Mouse (Mus musculus): ENCODE results near the gene Mgat3. TPM values are rescaled to one million over a fixed set of nuclear protein-coding genes. Genes with fewer than 3 reads are reported as not detected.

Mgat3 gene
- polyA plus RNA-seq (2014; fragmentation: Illumina TruSeq; extraction: RNeasy Lipid Tissue Mini Kit (QIAGEN cat#74804); ENCODE audit: low read depth, low replicate concordance), result 2.9 TPM

GRCm38 (mm10) chr15:80173001-80173771 lies at the start of gene Mgat3:
TSS of gene Mgat3 (plus strand) at chr15:80173721.

GRCm38 (mm10) chr15:80132993-80133586 lies 40.4 kb upstream of the Mgat3 start, which contains the start of gene Tab1:
TSS of gene Tab1 (plus strand) at chr15:80133127.

GRCm38 (mm10) chr15:80233733-80234509 lies 60.4 kb downstream of the Mgat3 start, which contains the start of gene Mief1:
TSS of gene Mief1 (plus strand) at chr15:80234018.

GRCm38 (mm10) chr15:80235535-80235934 lies 62.0 kb downstream of the Mgat3 start, which contains the start of gene AC140267.1:
TSS of gene AC140267.1 (plus strand) at chr15:80235835.

GRCm38 (mm10) chr15:80254847-80255645 lies 81.5 kb downstream of the Mgat3 start, which contains the start of gene Atf4:
TSS of gene Atf4 (plus strand) at chr15:80255184.

GRCm38 (mm10) chr15:80263610-80264575 lies 90.4 kb downstream of the Mgat3 start, which contains the start of gene Rps19bp1:
TSS of gene Rps19bp1 (minus strand) at chr15:80264315.

Other genes with a start within 250 kb of the Mgat3 start
- 30.0 TPM for gene Cbx7, start 202.6 kb upstream of the Mgat3 start, polyA plus RNA-seq (2014; fragmentation: Illumina TruSeq; extraction: RNeasy Lipid Tissue Mini Kit (QIAGEN cat#74804); ENCODE audit: low read depth, low replicate concordance)
- 32.2 TPM for gene Pdgfb, start 158.7 kb upstream of the Mgat3 start, polyA plus RNA-seq (2014; fragmentation: Illumina TruSeq; extraction: RNeasy Lipid Tissue Mini Kit (QIAGEN cat#74804); ENCODE audit: low read depth, low replicate concordance)
- gene Syngr1, start 82.4 kb upstream of the Mgat3 start, polyA plus RNA-seq (2014; fragmentation: Illumina TruSeq; extraction: RNeasy Lipid Tissue Mini Kit (QIAGEN cat#74804); ENCODE audit: low read depth, low replicate concordance), result 116 TPM
- gene Rpl3, start 81.9 kb upstream of the Mgat3 start, polyA plus RNA-seq (2014; fragmentation: Illumina TruSeq; extraction: RNeasy Lipid Tissue Mini Kit (QIAGEN cat#74804); ENCODE audit: low read depth, low replicate concordance), result 294 TPM
- gene Tab1, start 40.6 kb upstream of the Mgat3 start, polyA plus RNA-seq (2014; fragmentation: Illumina TruSeq; extraction: RNeasy Lipid Tissue Mini Kit (QIAGEN cat#74804); ENCODE audit: low read depth, low replicate concordance), result 19.5 TPM
- gene Mief1, start 60.3 kb downstream of the Mgat3 start, polyA plus RNA-seq (2014; fragmentation: Illumina TruSeq; extraction: RNeasy Lipid Tissue Mini Kit (QIAGEN cat#74804); ENCODE audit: low read depth, low replicate concordance), result 13.3 TPM
- not detected for gene AC140267.1, start 62.1 kb downstream of the Mgat3 start, polyA plus RNA-seq (2014; fragmentation: Illumina TruSeq; extraction: RNeasy Lipid Tissue Mini Kit (QIAGEN cat#74804); ENCODE audit: low read depth, low replicate concordance)
- gene Atf4, start 81.5 kb downstream of the Mgat3 start, polyA plus RNA-seq (2014; fragmentation: Illumina TruSeq; extraction: RNeasy Lipid Tissue Mini Kit (QIAGEN cat#74804); ENCODE audit: low read depth, low replicate concordance), result 104 TPM
- 20.4 TPM for gene Rps19bp1, start 90.6 kb downstream of the Mgat3 start, polyA plus RNA-seq (2014; fragmentation: Illumina TruSeq; extraction: RNeasy Lipid Tissue Mini Kit (QIAGEN cat#74804); ENCODE audit: low read depth, low replicate concordance)
- 0.05 TPM for gene Cacna1i, start 113.5 kb downstream of the Mgat3 start, polyA plus RNA-seq (2014; fragmentation: Illumina TruSeq; extraction: RNeasy Lipid Tissue Mini Kit (QIAGEN cat#74804); ENCODE audit: low read depth, low replicate concordance)

Measured in heart, adult 10 weeks (tissue).